ENCODE assay signal across 19 mouse cellular contexts in genomic region chr3:53291945-53292344, GRCm38 (mm10).
"Had no signal": no experiment of that assay in that cellular context is flagged by ENCODE, and none has a peak within 500 bp of the region (broad histone marks: within the 10 kb centered on the region; RNA-seq: fewer than 3 reads in every experiment).

No protein-coding gene starts in this region.

- H3K9ac ChIP-seq: limb, embryonic 12.5 days; liver, embryonic 15.5 days; midbrain, embryonic 13.5 days; neural tube, embryonic 15.5 days had no signal

- ATAC-seq: inflammation-experienced regulatory T-cells, adult 6 months; midbrain, embryonic 13.5 days had no signal

- H3K27ac ChIP-seq: limb, embryonic 12.5 days; liver, embryonic 15.5 days; macrophage; midbrain, embryonic 13.5 days; neural tube, embryonic 15.5 days had no signal

- H3K27me3 ChIP-seq: limb, embryonic 12.5 days; liver, embryonic 15.5 days; megakaryocyte, embryonic 14.5 days; midbrain, embryonic 13.5 days; neural tube, embryonic 15.5 days had no signal

- H3K36me3 ChIP-seq: limb, embryonic 12.5 days; liver, embryonic 15.5 days; midbrain, embryonic 13.5 days; neural tube, embryonic 15.5 days had no signal

- H3K9me3 ChIP-seq: liver, embryonic 15.5 days; midbrain, embryonic 13.5 days; neural tube, embryonic 15.5 days had no signal

- H3K4me3 ChIP-seq: limb, embryonic 12.5 days; liver, embryonic 15.5 days; megakaryocyte, embryonic 14.5 days; midbrain, embryonic 13.5 days; myocyte; neural tube, embryonic 15.5 days had no signal

- DNase-seq: kidney, adult 8-10 months; kidney, postnatal 14 days; layer of hippocampus, adult 9-11 months; layer of hippocampus, postnatal 36 days; lung, adult 2 months; lung, postnatal 10 days; right cerebral cortex, adult 18-20 months; right cerebral cortex, postnatal 25 days; thymus, adult 18-20 months; thymus, postnatal 14 days had no signal

- H3K4me2 ChIP-seq: limb, embryonic 12.5 days; liver, embryonic 11.5 days; liver, embryonic 15.5 days; midbrain, embryonic 13.5 days; neural tube, embryonic 15.5 days had no signal

- H3K4me1 ChIP-seq: liver, embryonic 15.5 days; megakaryocyte, embryonic 14.5 days had no signal
